Mouse (Mus musculus): Measurements from ENCODE around the gene Zfyve21. TPM values are rescaled to one million over a fixed set of nuclear protein-coding genes. Genes with fewer than 3 reads are reported as not detected.

Gene Zfyve21
- polyA plus RNA-seq, 1 experiment = 146 TPM

DNA sequence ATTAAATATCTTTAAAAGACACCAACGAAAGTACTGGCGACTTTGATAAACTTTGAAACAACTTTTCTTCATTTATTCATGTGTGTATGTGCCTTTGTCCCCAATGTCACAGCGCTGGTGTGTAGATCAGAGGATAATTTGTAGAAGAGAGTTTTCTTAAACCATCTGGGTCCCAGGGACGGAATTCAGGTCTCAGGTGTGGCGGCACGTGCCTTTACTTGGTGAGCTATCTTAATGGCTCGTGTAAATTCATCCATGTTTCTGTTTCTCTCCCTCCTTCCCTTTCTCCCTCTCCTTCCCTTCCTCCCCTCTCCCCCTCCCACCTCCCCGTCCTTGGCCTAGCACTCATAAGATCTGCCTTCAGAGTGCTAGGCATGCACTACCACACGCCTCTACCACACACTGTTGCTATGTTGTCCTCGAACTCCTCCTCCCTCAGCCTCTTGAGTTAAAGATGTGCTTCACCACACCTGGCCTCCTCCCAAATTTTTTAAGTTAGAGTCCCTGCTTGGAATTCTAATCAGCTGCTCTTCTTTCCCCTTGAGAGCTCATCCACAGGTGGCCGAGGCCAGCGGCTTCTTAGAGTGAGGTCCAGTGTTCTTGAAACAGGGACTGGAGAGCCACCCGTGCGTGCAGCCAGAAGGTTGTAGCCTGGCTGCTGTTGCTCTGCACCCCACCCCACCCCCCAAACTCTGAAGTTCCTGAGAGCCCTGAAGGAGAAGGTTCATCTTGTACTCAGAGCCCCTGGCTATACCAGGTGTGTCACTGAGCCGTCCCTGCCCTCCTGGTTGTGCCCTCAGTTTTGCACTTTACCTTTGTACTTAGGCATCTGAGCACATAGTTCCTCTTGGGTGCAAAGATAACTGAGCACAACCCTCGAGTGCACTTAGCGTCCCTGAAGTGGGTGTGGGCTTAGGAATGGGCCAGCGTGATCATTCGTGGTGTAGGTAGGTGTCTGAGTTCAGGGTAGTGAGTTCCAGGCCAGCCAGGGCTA, 1.1 kb downstream of the Zfyve21 start:
- 11% methylated on average over 19 of the region's 19 CpGs for WGBS
- Histone ChIP-seq H3K4me1 (ENCODE audit: control insufficient read depth, insufficient read depth, insufficient read length, low read length) (peaks cover 31% of the 10 kb centered on the region), H3K36me3 (ENCODE audit: control insufficient read depth, insufficient read depth, low read length) (peaks cover 2% of the 10 kb centered on the region; the same call in 1 of the 2 replicates), H3K27ac (ENCODE audit: insufficient read depth, low read depth, low read length) (peak overlapping the region; percentile 99), H3K4me3 (ENCODE audit: low read depth, low read length) (peak overlapping the region; percentile 94), H3K27me3 (ENCODE audit: control insufficient read depth, insufficient read depth, low read length) (no peaks in the 10 kb centered on the region)
- TF ChIP-seq POLR2A (IDR thresholded peaks at IDR 0.05; ENCODE audit: low read depth, low read length) (peak; percentile 71; the same call in 1 of the 2 replicates), CTCF (IDR thresholded peaks at IDR 0.05; ENCODE audit: extremely low read depth, insufficient read length, insufficient replicate concordance, low read depth, low read length) (no peak)

DNA sequence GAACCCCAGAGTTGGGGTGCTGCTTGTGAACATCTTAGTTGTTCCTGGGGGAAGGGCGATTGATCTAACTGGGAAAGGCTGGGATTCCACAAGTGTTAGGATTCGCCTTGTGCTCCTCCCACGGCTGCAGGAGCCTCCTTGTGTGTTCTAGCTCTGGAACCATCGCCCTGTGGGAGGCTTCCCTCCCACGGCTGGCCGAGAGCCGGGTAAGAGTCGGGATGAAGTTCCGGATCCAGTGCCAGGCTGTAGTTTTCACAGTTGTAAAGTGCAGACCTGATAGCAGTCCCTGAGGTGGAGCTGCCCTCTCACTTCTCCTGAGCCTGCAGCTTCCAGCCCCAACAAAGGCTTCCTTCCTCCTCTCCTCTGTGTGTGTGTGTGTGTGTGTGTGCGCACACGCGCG, 2.6 kb downstream of the Zfyve21 start:
- peak overlapping the region; percentile 98 for H3K27ac ChIP-seq (ENCODE audit: insufficient read depth, low read depth, low read length)
- H3K27me3 ChIP-seq (ENCODE audit: control insufficient read depth, insufficient read depth, low read length) = no peaks in the 10 kb centered on the region
- peaks cover 5% of the 10 kb centered on the region for H3K36me3 ChIP-seq (ENCODE audit: control insufficient read depth, insufficient read depth, low read length)
- 27% methylated on average over 13 of the region's 13 CpGs for WGBS
- TF ChIP-seq POLR2A (IDR thresholded peaks at IDR 0.05; ENCODE audit: low read depth, low read length) = no peak
- no peak for TF ChIP-seq CTCF (IDR thresholded peaks at IDR 0.05; ENCODE audit: extremely low read depth, insufficient read length, insufficient replicate concordance, low read depth, low read length)
- H3K4me3 ChIP-seq (ENCODE audit: low read depth, low read length) = peak overlapping the region; percentile 94
- peaks cover 34% of the 10 kb centered on the region for H3K4me1 ChIP-seq (ENCODE audit: control insufficient read depth, insufficient read depth, insufficient read length, low read length)

DNA sequence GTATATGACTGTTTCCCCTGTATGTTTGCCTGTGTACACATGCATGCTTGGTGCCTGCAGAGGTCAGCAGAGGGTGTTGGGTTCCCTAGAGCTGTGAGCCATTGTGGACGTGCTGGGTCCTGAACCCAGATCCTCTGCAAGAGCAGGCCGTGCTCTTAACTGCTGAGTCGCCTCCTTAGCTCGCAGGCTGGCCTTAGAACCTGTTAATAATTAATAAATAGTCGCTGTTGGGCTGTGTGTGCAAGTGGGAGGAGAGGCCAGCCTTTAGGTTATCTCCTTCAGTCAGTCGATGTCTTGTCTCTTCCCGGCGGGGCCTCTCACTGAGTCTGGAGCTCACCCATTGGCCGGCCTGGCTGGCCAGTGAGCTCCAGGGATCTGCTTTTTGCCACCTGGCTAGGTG, 3.0 kb downstream of the Zfyve21 start:
- H3K27me3 ChIP-seq (ENCODE audit: control insufficient read depth, insufficient read depth, low read length) = no peaks in the 10 kb centered on the region
- peaks cover 34% of the 10 kb centered on the region for H3K4me1 ChIP-seq (ENCODE audit: control insufficient read depth, insufficient read depth, insufficient read length, low read length)
- TF ChIP-seq POLR2A (IDR thresholded peaks at IDR 0.05; ENCODE audit: low read depth, low read length) (peak; percentile 78), CTCF (IDR thresholded peaks at IDR 0.05; ENCODE audit: extremely low read depth, insufficient read length, insufficient replicate concordance, low read depth, low read length) (peak; percentile 25; the same call in 1 of the 2 replicates)
- H3K4me3 ChIP-seq (ENCODE audit: low read depth, low read length) = peak overlapping the region; percentile 94
- 31% methylated on average over 9 of the region's 9 CpGs for WGBS
- H3K36me3 ChIP-seq (ENCODE audit: control insufficient read depth, insufficient read depth, low read length) = peaks cover 5% of the 10 kb centered on the region
- peak overlapping the region; percentile 98 for H3K27ac ChIP-seq (ENCODE audit: insufficient read depth, low read depth, low read length)

DNA sequence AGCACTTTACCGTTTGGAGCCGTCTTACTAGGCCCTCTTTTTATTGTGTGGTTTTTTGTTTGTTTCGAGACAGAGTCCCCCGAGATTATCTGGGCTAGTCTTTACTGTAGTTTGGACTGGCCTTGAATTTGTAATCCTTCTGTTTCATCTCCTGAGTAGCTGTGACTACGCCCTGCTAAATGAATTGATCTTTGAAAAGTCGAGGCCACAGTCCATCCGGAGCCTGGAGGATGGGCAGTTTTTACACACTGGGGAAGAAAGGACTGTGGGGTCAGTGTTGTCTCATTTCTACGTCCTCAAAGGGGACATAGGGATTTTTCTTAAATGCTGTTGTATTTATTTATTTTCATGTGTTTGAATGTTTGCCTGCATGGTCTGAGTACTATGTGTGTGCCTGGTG, 4.0 kb downstream of the Zfyve21 start:
- H3K4me3 ChIP-seq (ENCODE audit: low read depth, low read length) = peak overlapping the region; percentile 35
- H3K4me1 ChIP-seq (ENCODE audit: control insufficient read depth, insufficient read depth, insufficient read length, low read length) = peaks cover 29% of the 10 kb centered on the region
- H3K36me3 ChIP-seq (ENCODE audit: control insufficient read depth, insufficient read depth, low read length) = peaks cover 5% of the 10 kb centered on the region
- no peak for TF ChIP-seq POLR2A (IDR thresholded peaks at IDR 0.05; ENCODE audit: low read depth, low read length)
- no peak for TF ChIP-seq CTCF (IDR thresholded peaks at IDR 0.05; ENCODE audit: extremely low read depth, insufficient read length, insufficient replicate concordance, low read depth, low read length)
- H3K27me3 ChIP-seq (ENCODE audit: control insufficient read depth, insufficient read depth, low read length) = no peaks in the 10 kb centered on the region
- 29% methylated on average over 8 of the region's 8 CpGs for WGBS
- H3K27ac ChIP-seq (ENCODE audit: insufficient read depth, low read depth, low read length) = peak overlapping the region; percentile 97

DNA sequence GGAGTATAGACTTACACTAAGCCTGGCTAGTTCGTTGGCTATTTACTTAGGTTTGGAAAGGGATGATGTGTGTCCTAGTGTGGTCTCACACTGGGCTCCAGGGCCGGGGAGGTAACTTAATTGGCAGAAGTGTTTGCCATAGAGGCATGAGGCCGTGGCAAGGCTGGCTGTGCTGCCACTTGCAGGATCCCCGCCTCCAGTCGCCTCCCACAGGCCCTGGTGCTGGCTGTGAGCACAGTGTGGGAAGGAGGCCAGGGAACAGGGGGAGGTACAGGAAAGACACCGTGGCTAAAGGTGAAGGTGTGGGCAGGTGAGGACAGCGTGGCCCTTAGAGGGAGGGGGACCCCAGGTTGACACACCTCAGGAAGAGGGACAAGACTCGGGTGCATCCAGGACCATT, 6.0 kb downstream of the Zfyve21 start:
- Histone ChIP-seq H3K4me3 (ENCODE audit: low read depth, low read length) (no peak overlapping the region), H3K36me3 (ENCODE audit: control insufficient read depth, insufficient read depth, low read length) (peaks cover 23% of the 10 kb centered on the region), H3K27me3 (ENCODE audit: control insufficient read depth, insufficient read depth, low read length) (no peaks in the 10 kb centered on the region), H3K27ac (ENCODE audit: insufficient read depth, low read depth, low read length) (no peak overlapping the region), H3K4me1 (ENCODE audit: control insufficient read depth, insufficient read depth, insufficient read length, low read length) (peaks cover 26% of the 10 kb centered on the region)
- TF ChIP-seq POLR2A (IDR thresholded peaks at IDR 0.05; ENCODE audit: low read depth, low read length) = no peak
- no peak for TF ChIP-seq CTCF (IDR thresholded peaks at IDR 0.05; ENCODE audit: extremely low read depth, insufficient read length, insufficient replicate concordance, low read depth, low read length)
- 36% methylated on average over 8 of the region's 8 CpGs for WGBS

GRCm38 (mm10) chr12:111820708-111821107, 6.7 kb downstream of the Zfyve21 start:
- peaks cover 22% of the 10 kb centered on the region for H3K4me1 ChIP-seq (ENCODE audit: control insufficient read depth, insufficient read depth, insufficient read length, low read length)
- H3K36me3 ChIP-seq (ENCODE audit: control insufficient read depth, insufficient read depth, low read length) = peaks cover 30% of the 10 kb centered on the region
- H3K27ac ChIP-seq (ENCODE audit: insufficient read depth, low read depth, low read length) = no peak overlapping the region
- WGBS = 63% methylated on average over 7 of the region's 7 CpGs
- no peak for TF ChIP-seq POLR2A (IDR thresholded peaks at IDR 0.05; ENCODE audit: low read depth, low read length)
- H3K27me3 ChIP-seq (ENCODE audit: control insufficient read depth, insufficient read depth, low read length) = no peaks in the 10 kb centered on the region
- H3K4me3 ChIP-seq (ENCODE audit: low read depth, low read length) = no peak overlapping the region

GRCm38 (mm10) chr12:111821931-111822330, 8.0 kb downstream of the Zfyve21 start:
- TF ChIP-seq CTCF (IDR thresholded peaks at IDR 0.05; ENCODE audit: extremely low read depth, insufficient read length, insufficient replicate concordance, low read depth, low read length) = no peak
- no peak for TF ChIP-seq POLR2A (IDR thresholded peaks at IDR 0.05; ENCODE audit: low read depth, low read length)

More at GRCm38 (mm10) chr12:111821931-111822330, 8.0 kb downstream of the Zfyve21 start:
- H3K27ac ChIP-seq (ENCODE audit: insufficient read depth, low read depth, low read length) = no peak overlapping the region
- no peak overlapping the region for H3K4me3 ChIP-seq (ENCODE audit: low read depth, low read length)
- no peaks in the 10 kb centered on the region for H3K27me3 ChIP-seq (ENCODE audit: control insufficient read depth, insufficient read depth, low read length)
- H3K36me3 ChIP-seq (ENCODE audit: control insufficient read depth, insufficient read depth, low read length) = peaks cover 43% of the 10 kb centered on the region
- WGBS = 71% methylated on average over 4 of the region's 4 CpGs
- peaks cover 22% of the 10 kb centered on the region for H3K4me1 ChIP-seq (ENCODE audit: control insufficient read depth, insufficient read depth, insufficient read length, low read length)

All from small intestine, adult 2 months (tissue).